Mouse (Mus musculus) olfactory bulb, adult 2 months (tissue): ENCODE data around the gene Gprin2.

Source experiments
- CTCF ChIP-seq: fragments of 200-500 bp; IDR thresholded peaks from 2 replicates; pipeline ENCODE4 v1.5.1; 2012; ENCODE audit warnings: low read depth, mild to moderate bottlenecking, low read length, moderate library complexity; ENCODE audit not compliant: insufficient read depth
- POLR2A ChIP-seq: fragments of 200-500 bp; IDR thresholded peaks from 2 replicates; pipeline ENCODE4 v1.6.1; 2012; ENCODE audit warnings: mild to moderate bottlenecking, low read depth, low read length, moderate library complexity; ENCODE audit not compliant: insufficient read depth

- no peak for TF ChIP-seq CTCF
- TF ChIP-seq POLR2A: no peak
Observed at GRCm38 (mm10) chr14:34233846-34234245, 32.4 kb upstream of the Gprin2 start.
